Mouse (Mus musculus): ENCODE data around the gene Plcb4. TPM values are rescaled to one million over a fixed set of nuclear protein-coding genes. Genes with fewer than 3 reads are reported as not detected.

Plcb4 gene
- polyA plus RNA-seq, 1 experiment from 2014 or later, result 16.4 TPM

DNA sequence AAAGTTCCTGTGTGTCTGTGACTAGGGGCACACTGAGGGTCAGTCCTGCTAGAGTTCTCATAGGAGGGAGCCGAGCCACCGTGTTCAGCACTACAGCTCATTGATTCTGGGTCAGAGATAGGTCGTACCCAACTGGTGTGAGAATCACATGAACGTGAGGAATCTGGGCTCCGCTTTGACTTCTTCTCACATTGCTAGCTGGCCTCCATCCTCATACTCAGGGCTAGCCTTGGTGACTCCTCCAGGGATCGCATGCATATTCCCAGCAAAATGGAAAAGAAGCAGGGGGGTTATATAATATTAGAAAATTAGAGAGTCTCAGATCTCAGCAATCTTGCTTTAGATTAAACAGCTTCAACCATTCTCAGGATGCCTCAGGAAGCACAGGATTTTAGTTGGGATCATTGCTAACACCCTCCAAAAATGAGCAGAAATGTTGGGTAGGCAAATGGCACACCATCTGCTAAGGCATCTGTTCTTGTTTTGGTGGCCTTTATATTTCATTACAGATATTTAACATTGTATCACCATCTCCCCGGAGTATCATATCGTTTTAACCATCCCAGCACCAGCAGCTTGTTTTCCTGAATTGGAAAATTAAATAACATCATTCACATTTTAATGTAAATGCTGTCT lies 180.0 kb downstream of the Plcb4 start:
- WGBS, result 79% methylated on average over 8 of the region's 8 CpGs
- no peak overlapping the region for H3K4me3 ChIP-seq (ENCODE audit: low read length)
- H3K27me3 ChIP-seq (ENCODE audit: control insufficient read depth, insufficient read depth, low read depth, low read length), result no peaks in the 10 kb centered on the region
- no peaks in the 10 kb centered on the region for H3K9me3 ChIP-seq (ENCODE audit: control insufficient read depth, low read length)
- ATAC-seq (ENCODE audit: low read depth), result no peak
- no peaks in the 10 kb centered on the region for H3K36me3 ChIP-seq (ENCODE audit: control insufficient read depth, insufficient read depth, low read length)
- H3K4me2 ChIP-seq (ENCODE audit: low read depth, low read length), result no peak overlapping the region
- H3K27ac ChIP-seq (ENCODE audit: low read length), result no peak overlapping the region
- H3K4me1 ChIP-seq (replicated peaks; ENCODE audit: control insufficient read depth, insufficient read depth, low read length), result no peaks in the 10 kb centered on the region
- no peak overlapping the region for H3K9ac ChIP-seq (ENCODE audit: low read length)

DNA sequence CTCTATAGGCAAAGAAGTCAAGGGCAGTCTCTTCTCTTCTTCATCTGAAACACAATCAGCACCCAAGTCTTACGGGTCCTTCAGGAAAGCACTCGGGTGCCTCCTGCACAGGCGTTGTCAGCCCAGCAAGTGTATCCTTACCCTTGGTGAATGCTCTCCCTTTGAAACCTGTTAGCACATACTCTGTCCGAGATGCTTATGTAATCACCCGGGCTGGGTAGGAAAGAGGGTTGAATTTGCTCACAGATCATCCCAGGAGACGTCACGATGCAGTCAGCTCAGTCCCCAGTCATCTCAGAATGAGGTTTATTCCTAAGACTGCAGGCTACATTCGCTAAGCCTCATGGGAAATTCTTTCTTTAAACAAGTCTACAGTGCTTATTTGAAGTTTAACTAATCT lies 184.9 kb downstream of the Plcb4 start:
- ATAC-seq (ENCODE audit: low read depth), result no peak
- H3K4me1 ChIP-seq (replicated peaks; ENCODE audit: control insufficient read depth, insufficient read depth, low read length), result no peaks in the 10 kb centered on the region
- 66% methylated on average over 8 of the region's 8 CpGs for WGBS

DNA sequence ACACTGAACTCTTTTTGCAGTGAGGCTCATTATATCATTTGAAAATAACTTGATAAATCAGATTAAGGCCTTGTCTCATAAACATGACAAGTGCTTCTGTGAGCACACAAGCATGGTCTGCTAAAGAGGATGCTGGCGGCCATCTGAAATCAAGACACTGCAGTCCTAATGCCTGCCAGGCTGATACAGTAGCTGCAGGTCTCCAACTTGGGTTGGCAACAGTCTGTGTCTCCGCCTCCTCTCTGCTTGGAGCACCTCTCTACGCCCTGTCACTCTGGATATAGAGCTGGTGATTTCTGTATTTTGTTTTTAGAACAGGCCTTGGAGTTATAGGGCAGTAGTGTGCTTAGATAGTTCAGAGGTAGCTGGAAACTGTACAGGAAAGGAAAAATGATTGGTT lies 188.1 kb downstream of the Plcb4 start:
- H3K9ac ChIP-seq (ENCODE audit: low read length), result no peak overlapping the region
- H3K4me1 ChIP-seq (replicated peaks; ENCODE audit: control insufficient read depth, insufficient read depth, low read length), result no peaks in the 10 kb centered on the region
- H3K4me3 ChIP-seq (ENCODE audit: low read length), result no peak overlapping the region
- no peaks in the 10 kb centered on the region for H3K27me3 ChIP-seq (ENCODE audit: control insufficient read depth, insufficient read depth, low read depth, low read length)
- ATAC-seq (ENCODE audit: low read depth), result no peak
- 80% methylated on average over 3 of the region's 3 CpGs for WGBS
- H3K36me3 ChIP-seq (ENCODE audit: control insufficient read depth, insufficient read depth, low read length), result no peaks in the 10 kb centered on the region
- no peak overlapping the region for H3K4me2 ChIP-seq (ENCODE audit: low read depth, low read length)
- no peaks in the 10 kb centered on the region for H3K9me3 ChIP-seq (ENCODE audit: control insufficient read depth, low read length)
- H3K27ac ChIP-seq (ENCODE audit: low read length), result no peak overlapping the region

More for the DNA sequence above, 184.9 kb downstream of the Plcb4 start:
- Histone ChIP-seq H3K27me3 (ENCODE audit: control insufficient read depth, insufficient read depth, low read depth, low read length) (no peaks in the 10 kb centered on the region), H3K9me3 (ENCODE audit: control insufficient read depth, low read length) (no peaks in the 10 kb centered on the region), H3K4me2 (ENCODE audit: low read depth, low read length) (no peak overlapping the region), H3K4me3 (ENCODE audit: low read length) (no peak overlapping the region), H3K27ac (ENCODE audit: low read length) (no peak overlapping the region), H3K36me3 (ENCODE audit: control insufficient read depth, insufficient read depth, low read length) (no peaks in the 10 kb centered on the region), H3K9ac (ENCODE audit: low read length) (no peak overlapping the region)

DNA sequence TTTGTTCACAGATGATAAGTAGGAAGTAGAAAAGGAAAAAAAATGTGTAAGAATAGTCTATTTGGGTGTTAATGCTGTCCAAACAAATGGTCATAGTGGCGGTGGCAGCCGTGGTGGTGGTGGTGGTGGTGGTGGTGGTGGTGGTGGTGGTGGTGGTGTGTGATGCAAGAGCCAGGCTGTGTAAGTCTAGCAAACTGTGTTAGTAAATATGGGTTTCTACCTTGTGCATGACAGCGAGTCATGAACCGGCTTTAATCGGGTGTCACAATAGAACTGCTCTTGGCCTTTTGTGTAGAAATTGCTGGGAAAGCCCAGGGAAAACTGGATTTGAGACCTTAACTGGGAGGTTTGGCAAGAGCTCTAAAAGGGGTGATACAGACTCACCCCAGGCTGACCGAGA lies 188.9 kb downstream of the Plcb4 start:
- H3K27me3 ChIP-seq (ENCODE audit: control insufficient read depth, insufficient read depth, low read depth, low read length), result no peaks in the 10 kb centered on the region
- WGBS, result 92% methylated on average over 6 of the region's 6 CpGs
- no peaks in the 10 kb centered on the region for H3K36me3 ChIP-seq (ENCODE audit: control insufficient read depth, insufficient read depth, low read length)
- no peak overlapping the region for H3K9ac ChIP-seq (ENCODE audit: low read length)
- no peak overlapping the region for H3K4me3 ChIP-seq (ENCODE audit: low read length)
- no peak for ATAC-seq (ENCODE audit: low read depth)
- H3K4me1 ChIP-seq (replicated peaks; ENCODE audit: control insufficient read depth, insufficient read depth, low read length), result no peaks in the 10 kb centered on the region
- no peak overlapping the region for H3K4me2 ChIP-seq (ENCODE audit: low read depth, low read length)
- no peak overlapping the region for H3K27ac ChIP-seq (ENCODE audit: low read length)
- no peaks in the 10 kb centered on the region for H3K9me3 ChIP-seq (ENCODE audit: control insufficient read depth, low read length)

DNA sequence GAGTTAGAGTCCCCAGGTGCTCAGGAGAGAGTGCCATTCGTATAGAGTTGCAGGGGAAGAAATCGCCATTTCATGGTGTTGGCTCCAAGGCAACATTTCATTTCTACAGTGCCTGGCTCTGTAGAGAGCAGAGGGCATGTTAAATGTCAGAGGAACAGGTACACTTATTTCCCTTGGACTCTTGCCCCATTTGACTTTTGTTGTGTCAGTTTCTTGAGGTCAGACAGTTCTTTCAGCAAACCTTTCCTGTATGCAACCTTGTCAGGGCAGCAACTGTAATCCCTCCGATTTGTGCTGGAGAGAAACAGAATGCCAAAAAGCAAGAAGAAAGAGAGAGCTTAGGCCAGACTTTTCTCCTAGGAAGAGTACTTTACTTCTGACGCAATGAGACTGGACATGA lies 189.4 kb downstream of the Plcb4 start:
- WGBS, result 82% methylated on average over 4 of the region's 4 CpGs
- Histone ChIP-seq H3K9me3 (ENCODE audit: control insufficient read depth, low read length) (no peaks in the 10 kb centered on the region), H3K9ac (ENCODE audit: low read length) (no peak overlapping the region), H3K27ac (ENCODE audit: low read length) (no peak overlapping the region), H3K4me1 (replicated peaks; ENCODE audit: control insufficient read depth, insufficient read depth, low read length) (no peaks in the 10 kb centered on the region), H3K4me3 (ENCODE audit: low read length) (no peak overlapping the region), H3K4me2 (ENCODE audit: low read depth, low read length) (no peak overlapping the region), H3K36me3 (ENCODE audit: control insufficient read depth, insufficient read depth, low read length) (no peaks in the 10 kb centered on the region), H3K27me3 (ENCODE audit: control insufficient read depth, insufficient read depth, low read depth, low read length) (no peaks in the 10 kb centered on the region)
- no peak for ATAC-seq (ENCODE audit: low read depth)

DNA sequence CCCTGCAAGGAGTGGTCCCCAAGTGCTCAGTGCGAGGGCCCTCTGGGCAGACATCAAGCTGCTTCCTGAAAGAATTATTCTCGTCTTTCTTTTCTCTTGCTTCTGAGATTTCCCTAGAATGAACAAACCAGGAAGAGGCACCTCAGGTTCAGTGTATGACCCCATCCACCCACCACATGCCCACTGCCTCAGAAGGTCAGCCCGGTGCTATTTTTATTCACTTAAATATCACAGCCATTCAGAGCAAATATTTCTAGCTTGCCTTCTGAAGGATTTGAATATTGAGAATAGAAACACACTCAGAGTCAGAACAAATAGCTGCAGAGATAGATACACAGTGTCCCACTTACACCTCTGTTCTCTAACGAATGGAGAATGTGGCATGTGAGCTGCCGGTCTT lies 193.2 kb downstream of the Plcb4 start:
- WGBS, result 70% methylated on average over 5 of the region's 5 CpGs

DNA sequence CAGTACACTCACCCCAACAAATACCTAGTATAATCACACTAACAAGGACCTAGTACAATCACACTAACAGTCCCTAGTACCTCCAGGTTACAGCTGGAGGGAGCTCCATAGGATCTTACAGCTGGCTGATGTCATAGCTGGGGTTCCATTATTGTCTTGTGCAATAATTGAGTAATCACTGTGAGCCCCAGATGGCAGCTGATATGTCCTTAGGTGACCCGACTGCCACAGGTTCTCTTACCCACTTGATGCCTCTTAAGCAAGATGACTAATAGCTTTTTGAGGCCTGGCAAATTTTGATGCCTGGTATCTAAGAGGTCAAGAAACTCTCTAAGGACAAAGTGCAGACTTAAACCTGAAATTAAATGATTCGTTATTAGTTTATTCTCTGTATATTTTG lies 194.3 kb downstream of the Plcb4 start:
- Histone ChIP-seq H3K9ac (ENCODE audit: low read length) (no peak overlapping the region), H3K36me3 (ENCODE audit: control insufficient read depth, insufficient read depth, low read length) (no peaks in the 10 kb centered on the region), H3K4me3 (ENCODE audit: low read length) (no peak overlapping the region), H3K27ac (ENCODE audit: low read length) (no peak overlapping the region), H3K4me1 (replicated peaks; ENCODE audit: control insufficient read depth, insufficient read depth, low read length) (no peaks in the 10 kb centered on the region), H3K27me3 (ENCODE audit: control insufficient read depth, insufficient read depth, low read depth, low read length) (no peaks in the 10 kb centered on the region), H3K9me3 (ENCODE audit: control insufficient read depth, low read length) (no peaks in the 10 kb centered on the region), H3K4me2 (ENCODE audit: low read depth, low read length) (no peak overlapping the region)
- no peak for ATAC-seq (ENCODE audit: low read depth)
- WGBS, result 64% methylated on average over 2 of the region's 2 CpGs

More for the DNA sequence above, 193.2 kb downstream of the Plcb4 start:
- Histone ChIP-seq H3K27ac (ENCODE audit: low read length) (no peak overlapping the region), H3K27me3 (ENCODE audit: control insufficient read depth, insufficient read depth, low read depth, low read length) (no peaks in the 10 kb centered on the region), H3K9me3 (ENCODE audit: control insufficient read depth, low read length) (no peaks in the 10 kb centered on the region), H3K9ac (ENCODE audit: low read length) (no peak overlapping the region), H3K36me3 (ENCODE audit: control insufficient read depth, insufficient read depth, low read length) (no peaks in the 10 kb centered on the region), H3K4me1 (replicated peaks; ENCODE audit: control insufficient read depth, insufficient read depth, low read length) (no peaks in the 10 kb centered on the region), H3K4me2 (ENCODE audit: low read depth, low read length) (no peak overlapping the region), H3K4me3 (ENCODE audit: low read length) (no peak overlapping the region)
- ATAC-seq (ENCODE audit: low read depth), result no peak

DNA sequence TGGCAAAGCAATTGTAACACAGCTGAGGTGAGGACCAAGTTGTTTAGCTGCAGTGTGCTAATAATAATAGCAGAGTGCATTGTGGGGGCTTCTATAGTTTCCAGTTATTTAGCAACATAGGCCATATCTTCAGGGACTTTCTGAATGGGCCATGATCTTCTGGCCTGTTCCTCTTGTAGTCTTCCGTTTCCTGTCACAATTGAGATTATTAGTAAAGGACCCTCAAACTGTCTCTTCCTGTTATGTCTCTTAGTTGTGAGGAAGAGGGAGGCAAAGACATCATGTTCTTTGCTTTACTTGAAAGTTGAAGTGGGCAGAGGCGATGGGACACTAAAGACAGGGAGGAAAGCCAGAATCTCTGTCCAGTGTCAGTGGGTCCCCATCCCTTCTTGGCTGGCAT lies 195.2 kb downstream of the Plcb4 start:
- WGBS, result 87% methylated on average over 2 of the region's 2 CpGs

DNA sequence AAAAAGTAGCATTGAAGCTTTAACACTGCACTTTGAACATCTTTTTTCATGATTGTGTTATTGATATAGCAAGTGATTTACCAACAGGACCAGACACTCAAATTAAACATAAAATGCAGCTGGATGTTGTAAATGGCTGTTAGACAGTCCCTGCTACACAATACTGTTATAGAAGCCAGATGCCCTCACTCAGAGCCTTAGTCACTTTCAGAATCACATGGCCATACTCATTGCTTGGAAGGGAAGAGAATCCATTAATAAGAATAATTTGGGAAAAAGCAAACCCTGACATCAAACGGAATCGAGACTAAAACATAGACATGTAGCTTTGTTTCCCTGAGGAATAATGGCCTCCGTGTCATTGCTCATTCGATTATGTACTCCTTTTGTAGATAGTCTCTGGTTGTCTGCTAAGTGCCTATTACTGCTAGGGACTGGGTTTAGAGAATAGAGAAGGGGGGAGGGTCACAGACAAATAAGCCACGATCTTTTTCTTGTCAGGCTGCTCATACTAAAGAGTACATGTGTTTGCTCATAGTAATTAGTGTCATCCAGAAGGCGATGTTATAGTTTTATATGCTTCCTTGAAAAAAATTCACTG lies 197.2 kb downstream of the Plcb4 start:
- whole genome bisulfite sequencing, result 56% methylated on average over 6 of the region's 6 CpGs
- no peak overlapping the region for H3K9ac ChIP-seq (ENCODE audit: low read length)
- H3K4me3 ChIP-seq (ENCODE audit: low read length), result no peak overlapping the region
- no peaks in the 10 kb centered on the region for H3K4me1 ChIP-seq (replicated peaks; ENCODE audit: control insufficient read depth, insufficient read depth, low read length)
- H3K27ac ChIP-seq (ENCODE audit: low read length), result no peak overlapping the region
- H3K27me3 ChIP-seq (ENCODE audit: control insufficient read depth, insufficient read depth, low read depth, low read length), result no peaks in the 10 kb centered on the region
- no peak overlapping the region for H3K4me2 ChIP-seq (ENCODE audit: low read depth, low read length)
- H3K36me3 ChIP-seq (ENCODE audit: control insufficient read depth, insufficient read depth, low read length), result no peaks in the 10 kb centered on the region
- no peak for ATAC-seq (ENCODE audit: low read depth)
- no peaks in the 10 kb centered on the region for H3K9me3 ChIP-seq (ENCODE audit: control insufficient read depth, low read length)

More for the DNA sequence above, 195.2 kb downstream of the Plcb4 start:
- no peak for ATAC-seq (ENCODE audit: low read depth)
- H3K9me3 ChIP-seq (ENCODE audit: control insufficient read depth, low read length), result no peaks in the 10 kb centered on the region
- H3K4me1 ChIP-seq (replicated peaks; ENCODE audit: control insufficient read depth, insufficient read depth, low read length), result no peaks in the 10 kb centered on the region
- no peaks in the 10 kb centered on the region for H3K27me3 ChIP-seq (ENCODE audit: control insufficient read depth, insufficient read depth, low read depth, low read length)
- H3K27ac ChIP-seq (ENCODE audit: low read length), result no peak overlapping the region
- H3K4me2 ChIP-seq (ENCODE audit: low read depth, low read length), result no peak overlapping the region
- no peak overlapping the region for H3K4me3 ChIP-seq (ENCODE audit: low read length)
- H3K9ac ChIP-seq (ENCODE audit: low read length), result no peak overlapping the region
- no peaks in the 10 kb centered on the region for H3K36me3 ChIP-seq (ENCODE audit: control insufficient read depth, insufficient read depth, low read length)
